Mouse (Mus musculus) left cerebral cortex, postnatal 10 days (tissue): ENCODE data around the gene Fcho1. TPM values are rescaled to one million over a fixed set of nuclear protein-coding genes. Genes with fewer than 3 reads are reported as not detected.

Experiments used
- DNase-seq, 2 experiments: peaks; one replicate each; pipeline ENCODE4 v3.0.0; 2021 to 2022; ENCODE audit warnings: low spot score in 2 of 2, mixed read lengths in 1 of 2; ENCODE audit errors: extremely low spot score in 1 of 2
- intact Hi-C: fragments of 180-260 bp; cut with DNase I; formaldehyde crosslinking; loops from one replicate; pipeline ENCODE4 v1.15.1; 2025
- total RNA-seq, 2 experiments: library from RNA; stranded (reverse); gene quantifications; 2 replicates each; pipeline ENCODE4 v1.2.3; 2021

Fcho1 gene
- total RNA-seq, 2 experiments from 2014 or later: 139 to 143 TPM

- intact Hi-C loops: no loop called here
- no peak for DNase-seq
Observed at GRCm38 (mm10) chr8:71693166-71694041, 32.1 kb downstream of the Fcho1 start.

GRCm38 (mm10) chr8:71692509-71692908 is 33.0 kb downstream of the Fcho1 start:
- intact Hi-C loops: no loop called here

GRCm38 (mm10) chr8:71689028-71689427 is 36.5 kb downstream of the Fcho1 start, which contains the start of gene Insl3:
Insl3 (plus strand) TSS chr8:71689214.
- DNase-seq: no peak
- intact Hi-C loops: no loop called here

More at GRCm38 (mm10) chr8:71692509-71692908, 33.0 kb downstream of the Fcho1 start:
- DNase-seq: no peak

GRCm38 (mm10) chr8:71687616-71688015 is 37.9 kb downstream of the Fcho1 start:
- no peak for DNase-seq
- intact Hi-C loops: no loop called here

GRCm38 (mm10) chr8:71686143-71686734 is 39.3 kb downstream of the Fcho1 start:
- DNase-seq: peak in 1 of 2 experiments; percentile 52
- intact Hi-C loops: no loop called here

- no peak for DNase-seq
- intact Hi-C loops: no loop called here
Observed at GRCm38 (mm10) chr8:71685573-71685972, 39.9 kb downstream of the Fcho1 start.

- intact Hi-C loops: no loop called here
- no peak for DNase-seq
Observed at GRCm38 (mm10) chr8:71684701-71685100, 40.8 kb downstream of the Fcho1 start.

- no peak for DNase-seq
Observed at GRCm38 (mm10) chr8:71682832-71683231, 42.7 kb downstream of the Fcho1 start.

GRCm38 (mm10) chr8:71681369-71681915 is 44.1 kb downstream of the Fcho1 start:
- peak in 1 of 2 experiments; percentile 53 for DNase-seq
- intact Hi-C loops: no loop called here

More at GRCm38 (mm10) chr8:71682832-71683231, 42.7 kb downstream of the Fcho1 start:
- intact Hi-C loops: no loop called here

- DNase-seq: no peak
- intact Hi-C loops: no loop called here
Observed at GRCm38 (mm10) chr8:71680471-71680870, 45.0 kb downstream of the Fcho1 start.

- intact Hi-C loops: no loop called here
- peak in 1 of 2 experiments; percentile 43 for DNase-seq
Observed at GRCm38 (mm10) chr8:71679550-71680168, 45.9 kb downstream of the Fcho1 start.

GRCm38 (mm10) chr8:71679116-71679515 is 46.4 kb downstream of the Fcho1 start:
- DNase-seq: no peak
- intact Hi-C loops: no loop called here

- intact Hi-C loops: no loop called here
- no peak for DNase-seq
Observed at GRCm38 (mm10) chr8:71678216-71678615, 47.3 kb downstream of the Fcho1 start.

- peak in 1 of 2 experiments; percentile 80 for DNase-seq
- intact Hi-C loops: no loop called here
Observed at GRCm38 (mm10) chr8:71677555-71677954, 48.0 kb downstream of the Fcho1 start.

- DNase-seq: no peak
- intact Hi-C loops: no loop called here
Observed at GRCm38 (mm10) chr8:71676803-71677202, 48.7 kb downstream of the Fcho1 start.

GRCm38 (mm10) chr8:71676020-71676741 is 49.3 kb downstream of the Fcho1 start, which contains the start of gene Jak3:
Jak3 (plus strand) TSS chr8:71676296.
- DNase-seq: peak in 1 of 2 experiments; percentile 74
- intact Hi-C loops: no loop called here

- intact Hi-C loops: no loop called here
- DNase-seq: no peak
Observed at GRCm38 (mm10) chr8:71675456-71676019, 50.0 kb downstream of the Fcho1 start.

- DNase-seq: no peak
- intact Hi-C loops: no loop called here
Observed at GRCm38 (mm10) chr8:71674071-71674470, 51.4 kb downstream of the Fcho1 start.
